Mouse (Mus musculus): ENCODE results near the gene Bud13. TPM values are rescaled to one million over a fixed set of nuclear protein-coding genes. Genes with fewer than 3 reads are reported as not detected.

Gene Bud13
- polyA plus RNA-seq, 2 experiments: 19.2 to 23.1 TPM

DNA sequence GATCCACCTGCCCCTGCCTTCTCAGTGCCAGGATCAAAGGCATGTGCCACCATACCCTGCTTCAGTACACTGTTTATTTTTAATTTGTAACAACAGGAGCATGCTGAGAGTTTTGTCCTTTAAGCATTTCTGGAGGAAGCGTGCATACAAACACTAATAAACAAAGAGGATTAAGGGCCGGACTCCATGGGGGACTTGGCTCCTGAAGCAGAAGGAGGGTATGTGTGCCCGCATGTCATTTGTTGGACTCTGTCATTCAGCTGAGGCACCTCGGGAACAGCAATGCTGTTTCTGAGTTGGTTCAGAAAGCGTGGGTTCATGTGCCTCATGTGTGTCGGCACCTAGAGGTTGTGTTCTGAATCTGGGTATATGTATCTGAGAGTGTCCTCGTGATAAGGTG is 54.5 kb downstream of the Bud13 start:
- H3K36me3 ChIP-seq (ENCODE audit: control insufficient read depth, insufficient read depth, low read length): no peaks in the 10 kb centered on the region
- ATAC-seq (ENCODE audit: low FRiP score, low read depth) (no peak), DNase-seq (ENCODE audit: low spot score) (no peak)
- no peak for TF ChIP-seq POLR2A (IDR thresholded peaks at IDR 0.05; ENCODE audit: borderline replicate concordance, extremely low read depth, insufficient read depth, insufficient read length)
- no peaks in the 10 kb centered on the region for H3K4me1 ChIP-seq (ENCODE audit: control insufficient read depth, insufficient read depth, low read length)
- H3K9ac ChIP-seq (ENCODE audit: low read depth, low read length, severe bottlenecking): no peak overlapping the region
- 73% methylated on average over 7 of the region's 7 CpGs for WGBS
- no peak overlapping the region for H3K27ac ChIP-seq (replicated peaks; ENCODE audit: low read depth, low read length)
- H3K9me3 ChIP-seq (ENCODE audit: control insufficient read depth, low read length): no peaks in the 10 kb centered on the region
- H3K4me2 ChIP-seq (replicated peaks; ENCODE audit: low read depth, low read length, severe bottlenecking): no peak overlapping the region
- H3K4me3 ChIP-seq (replicated peaks; ENCODE audit: low read length): no peak overlapping the region
- H3K27me3 ChIP-seq (ENCODE audit: control insufficient read depth, insufficient read depth, low read length): 0 out of 2 replicates have a peak, but pooled peaks cover 9% of the 10 kb centered on the region

DNA sequence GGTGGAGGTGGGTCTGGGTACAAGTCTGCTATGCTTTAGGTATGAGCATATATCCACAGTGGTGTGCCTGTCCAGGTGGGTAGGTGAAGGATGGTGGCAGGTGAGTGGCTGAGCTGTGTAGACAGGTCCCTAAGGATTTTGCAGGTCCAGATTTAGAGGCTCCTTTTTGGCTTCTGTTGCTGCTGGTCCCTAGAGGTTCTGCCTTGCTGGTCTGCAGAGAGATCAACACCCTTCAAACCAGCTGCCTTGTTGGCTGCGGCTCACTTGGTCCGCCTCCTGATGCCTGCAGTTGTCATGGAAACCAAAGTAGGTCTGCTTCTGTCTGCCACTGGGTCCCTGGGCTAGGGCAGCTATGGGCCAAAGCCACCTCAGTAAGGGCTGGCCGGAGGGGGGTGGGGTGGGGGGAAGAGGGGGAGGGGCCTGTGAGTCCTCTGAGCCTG is 55.1 kb downstream of the Bud13 start:
- Histone ChIP-seq H3K9me3 (ENCODE audit: control insufficient read depth, low read length) (no peaks in the 10 kb centered on the region), H3K4me1 (ENCODE audit: control insufficient read depth, insufficient read depth, low read length) (no peaks in the 10 kb centered on the region), H3K27ac (replicated peaks; ENCODE audit: low read depth, low read length) (no peak overlapping the region), H3K4me2 (replicated peaks; ENCODE audit: low read depth, low read length, severe bottlenecking) (no peak overlapping the region), H3K9ac (ENCODE audit: low read depth, low read length, severe bottlenecking) (no peak overlapping the region), H3K4me3 (replicated peaks; ENCODE audit: low read length) (no peak overlapping the region), H3K36me3 (ENCODE audit: control insufficient read depth, insufficient read depth, low read length) (no peaks in the 10 kb centered on the region), H3K27me3 (ENCODE audit: control insufficient read depth, insufficient read depth, low read length) (0 out of 2 replicates have a peak, but pooled peaks cover 9% of the 10 kb centered on the region)
- no peak for TF ChIP-seq POLR2A (IDR thresholded peaks at IDR 0.05; ENCODE audit: borderline replicate concordance, extremely low read depth, insufficient read depth, insufficient read length)
- ATAC-seq (ENCODE audit: low FRiP score, low read depth): no peak
- 6% methylated on average over 3 of the region's 3 CpGs for WGBS
- no peak for DNase-seq (ENCODE audit: low spot score)

DNA sequence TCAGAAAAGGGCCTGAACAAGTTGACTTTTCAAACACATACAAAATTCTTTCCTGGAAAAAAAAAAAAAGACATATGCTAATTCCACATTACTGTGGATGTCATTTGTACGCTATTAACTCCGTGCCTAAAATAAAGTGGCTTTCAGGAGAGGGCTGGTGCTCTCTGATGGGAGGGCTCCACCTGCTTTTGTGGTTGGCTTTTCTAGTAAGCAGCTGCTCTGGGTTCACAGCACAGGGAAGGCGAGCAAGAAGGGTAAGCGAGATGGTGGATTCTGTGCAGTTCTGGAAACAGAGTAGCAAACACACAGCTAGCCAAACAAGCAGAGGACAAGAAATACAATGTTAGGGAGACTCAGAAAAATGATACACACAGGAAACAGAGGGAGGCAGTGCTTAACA is 55.6 kb downstream of the Bud13 start:
- no peak overlapping the region for H3K4me2 ChIP-seq (replicated peaks; ENCODE audit: low read depth, low read length, severe bottlenecking)
- H3K4me1 ChIP-seq (ENCODE audit: control insufficient read depth, insufficient read depth, low read length): no peaks in the 10 kb centered on the region
- DNase-seq (ENCODE audit: low spot score): no peak
- no peaks in the 10 kb centered on the region for H3K9me3 ChIP-seq (ENCODE audit: control insufficient read depth, low read length)
- 39% methylated on average over 4 of the region's 4 CpGs for WGBS
- no peaks in the 10 kb centered on the region for H3K36me3 ChIP-seq (ENCODE audit: control insufficient read depth, insufficient read depth, low read length)
- no peak for ATAC-seq (ENCODE audit: low FRiP score, low read depth)
- 0 out of 2 replicates have a peak, but pooled peaks cover 9% of the 10 kb centered on the region for H3K27me3 ChIP-seq (ENCODE audit: control insufficient read depth, insufficient read depth, low read length)
- H3K27ac ChIP-seq (replicated peaks; ENCODE audit: low read depth, low read length): no peak overlapping the region
- H3K9ac ChIP-seq (ENCODE audit: low read depth, low read length, severe bottlenecking): no peak overlapping the region
- H3K4me3 ChIP-seq (replicated peaks; ENCODE audit: low read length): no peak overlapping the region
- no peak for TF ChIP-seq POLR2A (IDR thresholded peaks at IDR 0.05; ENCODE audit: borderline replicate concordance, extremely low read depth, insufficient read depth, insufficient read length)

DNA sequence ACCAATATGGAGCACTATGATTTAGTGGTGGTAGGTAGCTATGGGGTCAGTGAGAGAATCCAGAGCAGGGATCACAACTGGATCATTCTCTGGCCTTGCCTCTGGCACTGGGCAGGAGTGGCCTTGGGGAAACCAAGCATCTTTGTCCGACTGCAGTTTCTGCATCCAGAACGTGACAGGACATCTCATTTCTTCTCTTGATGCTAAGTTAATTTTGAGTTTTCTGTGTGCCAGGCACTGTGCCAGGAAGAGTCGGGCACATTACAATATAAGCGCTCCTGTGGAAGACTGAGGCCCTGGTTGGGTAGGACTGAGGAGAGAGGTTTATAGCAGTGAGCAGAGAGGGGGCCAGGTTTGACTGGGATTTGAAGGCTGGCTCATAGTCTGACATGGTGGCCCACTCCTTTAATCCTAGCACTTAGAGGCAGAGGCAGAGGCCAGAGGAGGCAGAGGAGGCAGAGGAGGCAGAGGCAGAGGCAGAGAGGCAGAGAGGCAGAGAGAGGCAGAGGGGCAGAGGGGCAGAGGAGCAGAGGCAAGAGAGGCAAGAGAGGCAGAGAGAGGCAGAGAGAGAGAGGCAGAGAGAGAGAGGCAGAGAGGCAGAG is 56.3 kb downstream of the Bud13 start:
- no peak for TF ChIP-seq POLR2A (IDR thresholded peaks at IDR 0.05; ENCODE audit: borderline replicate concordance, extremely low read depth, insufficient read depth, insufficient read length)
- WGBS: 80% methylated on average over 4 of the region's 4 CpGs
- 0 out of 2 replicates have a peak, but pooled peaks cover 9% of the 10 kb centered on the region for H3K27me3 ChIP-seq (ENCODE audit: control insufficient read depth, insufficient read depth, low read length)
- H3K4me1 ChIP-seq (ENCODE audit: control insufficient read depth, insufficient read depth, low read length): no peaks in the 10 kb centered on the region
- no peak overlapping the region for H3K9ac ChIP-seq (ENCODE audit: low read depth, low read length, severe bottlenecking)
- no peak for ATAC-seq (ENCODE audit: low FRiP score, low read depth)
- no peaks in the 10 kb centered on the region for H3K9me3 ChIP-seq (ENCODE audit: control insufficient read depth, low read length)
- H3K27ac ChIP-seq (replicated peaks; ENCODE audit: low read depth, low read length): no peak overlapping the region
- DNase-seq (ENCODE audit: low spot score): no peak
- no peaks in the 10 kb centered on the region for H3K36me3 ChIP-seq (ENCODE audit: control insufficient read depth, insufficient read depth, low read length)
- H3K4me2 ChIP-seq (replicated peaks; ENCODE audit: low read depth, low read length, severe bottlenecking): no peak overlapping the region
- H3K4me3 ChIP-seq (replicated peaks; ENCODE audit: low read length): no peak overlapping the region

DNA sequence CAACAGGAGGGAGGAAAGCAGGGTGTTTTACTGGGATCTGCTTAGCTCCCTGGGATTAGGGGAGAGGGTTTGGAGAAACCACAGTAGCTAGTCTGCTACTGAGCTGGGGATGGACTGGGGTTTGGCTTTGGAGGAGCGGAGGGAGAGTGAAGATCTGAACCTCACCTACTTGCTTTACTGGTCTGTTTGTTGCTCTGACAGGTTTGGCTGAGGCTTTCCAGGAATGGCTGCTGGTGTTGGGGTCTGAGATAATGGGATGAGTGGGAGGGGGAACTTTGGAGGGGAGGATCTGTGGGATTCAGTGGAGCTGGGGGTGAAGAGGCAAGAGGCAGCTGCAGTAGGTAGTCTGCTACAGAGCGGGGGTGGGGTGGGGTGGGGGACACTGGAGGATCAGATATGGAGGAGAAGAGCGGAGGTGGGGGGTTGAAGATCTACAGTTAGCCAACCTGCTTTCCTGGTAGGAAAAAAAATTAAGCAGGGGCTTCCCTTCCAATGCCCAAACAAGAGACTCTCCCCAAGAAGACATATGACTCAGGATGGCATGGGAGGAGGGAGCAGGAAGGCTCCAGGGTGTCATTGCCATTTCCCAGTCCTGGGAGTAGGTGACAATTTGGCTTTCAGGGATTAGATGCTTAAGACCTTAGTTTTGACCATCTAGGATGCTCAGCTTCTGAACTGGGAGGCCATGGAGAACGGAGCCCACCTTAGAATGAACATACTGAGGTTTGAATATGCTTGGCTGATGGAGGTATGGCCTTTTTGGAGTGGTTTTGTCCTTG is 63.3 kb downstream of the Bud13 start:
- ATAC-seq (ENCODE audit: low FRiP score, low read depth): no peak

More for the DNA sequence above, 63.3 kb downstream of the Bud13 start:
- H3K4me1 ChIP-seq (ENCODE audit: control insufficient read depth, insufficient read depth, low read length): peaks cover 8% of the 10 kb centered on the region; the same call in 1 of the 2 replicates
- H3K27ac ChIP-seq (replicated peaks; ENCODE audit: low read depth, low read length): no peak overlapping the region
- no peak for TF ChIP-seq POLR2A (IDR thresholded peaks at IDR 0.05; ENCODE audit: borderline replicate concordance, extremely low read depth, insufficient read depth, insufficient read length)
- no peaks in the 10 kb centered on the region for H3K9me3 ChIP-seq (ENCODE audit: control insufficient read depth, low read length)
- no peak overlapping the region for H3K4me2 ChIP-seq (replicated peaks; ENCODE audit: low read depth, low read length, severe bottlenecking)
- WGBS: 81% methylated on average over 4 of the region's 4 CpGs
- no peak overlapping the region for H3K4me3 ChIP-seq (replicated peaks; ENCODE audit: low read length)
- no peaks in the 10 kb centered on the region for H3K27me3 ChIP-seq (ENCODE audit: control insufficient read depth, insufficient read depth, low read length)
- no peaks in the 10 kb centered on the region for H3K36me3 ChIP-seq (ENCODE audit: control insufficient read depth, insufficient read depth, low read length)
- DNase-seq (ENCODE audit: low spot score): peak; percentile 1
- H3K9ac ChIP-seq (ENCODE audit: low read depth, low read length, severe bottlenecking): no peak overlapping the region

Other genes starting within 250 kb of the Bud13 start
- 9.3 and 11.4 TPM in 2 replicates for gene Apoa1, start 54.4 kb upstream of the Bud13 start, polyA plus RNA-seq (2012; rRNA removed)
- gene Apoa1, start 54.4 kb upstream of the Bud13 start, polyA plus RNA-seq (2014; fragmentation: Nextera tagmentation; extraction: Ambion mirVana): 1.1 and 1.3 TPM in 2 replicates
- not detected in 2 replicates for gene Apoc3, start 47.4 kb upstream of the Bud13 start, polyA plus RNA-seq (2012; rRNA removed)
- gene Apoc3, start 47.4 kb upstream of the Bud13 start, polyA plus RNA-seq (2014; fragmentation: Nextera tagmentation; extraction: Ambion mirVana): not detected in 2 replicates
- gene Apoa4, start 42.3 kb upstream of the Bud13 start, polyA plus RNA-seq (2012; rRNA removed): 1.4 and 2.8 TPM in 2 replicates
- gene Apoa4, start 42.3 kb upstream of the Bud13 start, polyA plus RNA-seq (2014; fragmentation: Nextera tagmentation; extraction: Ambion mirVana): not detected in 2 replicates
- gene Apoa5, start 14.4 kb upstream of the Bud13 start, polyA plus RNA-seq (2012; rRNA removed): not detected in 2 replicates
- not detected in 2 replicates for gene Apoa5, start 14.4 kb upstream of the Bud13 start, polyA plus RNA-seq (2014; fragmentation: Nextera tagmentation; extraction: Ambion mirVana)
- 28.2 and 38.7 TPM in 2 replicates for gene Zpr1, start 9.9 kb upstream of the Bud13 start, polyA plus RNA-seq (2012; rRNA removed)
- 54.2 and 59.9 TPM in 2 replicates for gene Zpr1, start 9.9 kb upstream of the Bud13 start, polyA plus RNA-seq (2014; fragmentation: Nextera tagmentation; extraction: Ambion mirVana)
- not detected in 2 replicates for gene 4931429L15Rik, start 37.0 kb downstream of the Bud13 start, polyA plus RNA-seq (2012; rRNA removed)
- gene 4931429L15Rik, start 37.0 kb downstream of the Bud13 start, polyA plus RNA-seq (2014; fragmentation: Nextera tagmentation; extraction: Ambion mirVana): not detected in 2 replicates

Measured in limb, embryonic 14.5 days (tissue).